Mouse (Mus musculus) splenic B cell, adult 2 months (primary cell): ENCODE measurements around the gene Phf8.
"Not testable (repeated sequence)": the region's sequence is repeated elsewhere in the genome, so short reads cannot be mapped to it uniquely, and the experiment has no call there.

Experiments
- DNase-seq: peaks from one replicate; pipeline ENCODE4 v3.0.0-alpha.2; 2011; ENCODE audit warnings: low read depth, low spot score
- H3K27me3 ChIP-seq: 2 replicates; pipeline ENCODE4 v1.6.1; 2012; ENCODE audit warnings: mild to moderate bottlenecking, low read length, moderate library complexity, mixed read lengths; ENCODE audit not compliant: control insufficient read depth, poor library complexity, insufficient read depth, severe bottlenecking
- H3K36me3 ChIP-seq: 2 replicates; pipeline ENCODE4 v1.6.1; 2012; ENCODE audit warnings: mild to moderate bottlenecking, low read length, moderate library complexity, mixed read lengths; ENCODE audit not compliant: control insufficient read depth, poor library complexity, insufficient read depth, severe bottlenecking

Phf8 gene

DNA sequence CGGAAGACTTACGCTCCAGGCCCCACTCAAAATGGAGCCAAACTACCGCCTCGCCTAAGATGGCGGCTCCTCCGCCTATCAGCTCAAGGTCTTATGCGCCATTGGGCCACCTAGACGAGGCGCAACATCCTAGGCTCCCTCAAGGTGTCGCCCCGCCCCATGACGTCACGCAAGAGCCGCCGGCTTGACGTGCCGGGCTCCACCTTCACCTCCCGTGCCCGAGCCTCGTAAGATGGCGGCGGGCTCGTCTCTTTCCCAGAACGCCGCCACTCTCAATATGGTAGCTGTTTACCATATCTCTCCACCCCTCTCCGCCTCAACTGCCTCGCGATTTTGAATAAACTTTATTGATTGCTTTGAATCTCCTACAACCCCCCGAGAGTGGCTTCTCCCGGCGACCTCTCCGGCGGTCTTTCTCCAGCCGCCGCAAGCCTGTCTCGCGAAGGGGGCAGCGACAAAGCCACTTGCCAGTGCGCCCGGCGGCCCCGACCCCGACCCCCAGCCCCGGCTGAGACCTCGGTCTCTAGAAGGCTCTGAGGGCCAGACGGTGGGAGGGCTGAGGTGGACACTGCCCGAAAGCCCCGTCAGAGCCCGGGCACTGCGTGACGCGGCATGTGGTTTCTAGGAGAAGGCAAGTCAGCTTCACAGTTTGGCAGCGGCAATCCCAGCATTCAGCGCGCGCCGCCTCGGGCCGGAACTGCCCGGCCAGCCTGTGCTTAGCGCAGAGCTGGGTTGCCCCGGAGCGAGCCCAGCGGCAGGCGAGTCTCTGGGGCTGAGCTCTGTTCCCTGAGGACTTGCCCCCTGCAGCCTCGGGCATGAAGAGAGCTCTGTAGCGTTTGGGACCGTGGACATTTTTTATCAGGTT lies at the start of gene Phf8:
Gene Phf8 (plus strand): TSS at position 215 of the 865 bp plus-strand sequence.
- Histone ChIP-seq H3K36me3 (no peaks in the 10 kb centered on the region), H3K27me3 (no peaks in the 10 kb centered on the region)

GRCm38 (mm10) chrX:151488128-151488527 lies 32.3 kb upstream of the Phf8 start:
- Histone ChIP-seq H3K36me3 (no peaks in the 10 kb centered on the region), H3K27me3 (no peaks in the 10 kb centered on the region)
- peak; percentile 19 for DNase-seq

More for the DNA sequence above, at the start of gene Phf8:
- DNase-seq: peak; percentile 97

DNA sequence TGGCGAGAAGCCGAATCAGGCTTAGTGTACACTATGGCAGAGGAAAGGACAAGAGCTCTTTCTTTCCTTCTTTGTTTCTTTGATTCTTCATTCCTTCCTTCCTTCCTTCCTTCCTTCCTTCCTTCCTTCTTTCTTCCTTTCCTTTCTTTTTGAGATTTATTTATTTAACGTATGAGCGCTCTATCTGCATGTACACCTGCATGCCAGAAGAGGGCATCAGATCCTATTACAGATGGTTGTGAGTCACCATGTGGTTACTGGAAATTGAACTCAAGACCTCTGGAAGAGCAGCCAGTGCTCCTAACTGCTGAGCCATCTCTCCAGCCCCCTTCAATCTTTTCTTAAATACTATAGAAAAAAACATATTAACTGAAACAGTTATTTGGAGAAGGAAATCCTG lies 27.2 kb upstream of the Phf8 start:
- not testable (repeated sequence) for H3K36me3 ChIP-seq, DNase-seq, H3K27me3 ChIP-seq

DNA sequence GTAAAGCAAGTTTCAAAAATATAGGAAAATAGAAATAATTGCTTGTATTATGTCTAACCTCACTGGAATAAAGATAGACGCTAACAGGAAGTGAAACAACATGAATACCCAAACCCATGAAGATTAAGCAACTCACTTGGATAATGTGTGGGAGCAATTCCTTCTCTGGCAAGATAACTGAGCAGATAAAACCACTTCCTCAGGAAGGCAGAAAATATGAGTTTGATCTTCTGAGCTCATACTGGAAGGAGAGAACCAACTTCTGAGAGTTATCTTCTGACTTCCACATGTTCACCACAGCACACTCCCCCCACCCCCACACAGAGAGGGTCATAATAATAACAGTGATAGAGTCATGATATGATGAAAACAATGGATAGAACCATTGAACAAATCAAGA lies 23.9 kb upstream of the Phf8 start:
- Histone ChIP-seq H3K27me3 (no peaks in the 10 kb centered on the region), H3K36me3 (no peaks in the 10 kb centered on the region)
- DNase-seq: no peak

GRCm38 (mm10) chrX:151508536-151508935 lies 11.9 kb upstream of the Phf8 start:
- H3K27me3 ChIP-seq: no peaks in the 10 kb centered on the region
- no peaks in the 10 kb centered on the region for H3K36me3 ChIP-seq
- DNase-seq: no peak

GRCm38 (mm10) chrX:151509906-151510305 lies 10.6 kb upstream of the Phf8 start:
- DNase-seq: no peak
- H3K27me3 ChIP-seq: no peaks in the 10 kb centered on the region
- no peaks in the 10 kb centered on the region for H3K36me3 ChIP-seq

DNA sequence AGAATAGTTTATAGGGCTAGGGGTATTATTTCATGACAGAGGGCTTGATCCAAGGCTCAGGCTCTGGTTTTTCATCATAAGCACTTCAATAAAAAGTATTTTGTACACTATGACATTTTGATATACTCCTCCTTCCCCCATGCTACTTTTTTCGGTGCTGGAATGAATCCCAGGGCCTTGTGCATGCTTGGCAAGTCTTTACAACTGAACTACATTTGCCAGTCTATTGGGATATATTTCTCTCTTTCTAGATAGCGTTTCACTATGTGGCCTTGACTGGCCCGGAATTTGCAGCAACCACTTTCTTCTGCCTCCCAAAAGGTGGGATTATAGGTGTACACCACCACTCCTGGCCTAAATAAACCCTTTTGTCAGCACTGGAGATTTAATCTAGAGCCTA lies 7.4 kb upstream of the Phf8 start:
- H3K36me3 ChIP-seq: no peaks in the 10 kb centered on the region
- no peak for DNase-seq
- no peaks in the 10 kb centered on the region for H3K27me3 ChIP-seq

DNA sequence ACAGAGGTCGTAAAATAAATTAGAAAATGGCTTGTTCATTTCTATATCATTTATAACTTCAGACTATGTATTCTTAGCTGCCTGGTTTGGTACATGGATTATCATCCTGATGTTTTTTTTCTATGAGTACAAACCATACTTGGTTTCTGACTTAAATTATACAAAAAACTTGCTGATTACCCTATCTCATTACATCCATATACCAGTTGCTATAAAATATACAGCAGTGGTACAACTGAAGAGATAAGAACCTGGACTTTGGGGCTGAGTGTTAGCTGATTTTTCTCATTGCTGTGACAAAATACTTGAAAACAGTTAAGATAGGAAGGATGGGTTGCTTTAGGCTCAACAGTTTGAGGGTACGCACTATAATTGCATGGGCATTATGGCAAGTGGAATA lies 6.8 kb upstream of the Phf8 start:
- DNase-seq: no peak
- no peaks in the 10 kb centered on the region for H3K27me3 ChIP-seq
- no peaks in the 10 kb centered on the region for H3K36me3 ChIP-seq

DNA sequence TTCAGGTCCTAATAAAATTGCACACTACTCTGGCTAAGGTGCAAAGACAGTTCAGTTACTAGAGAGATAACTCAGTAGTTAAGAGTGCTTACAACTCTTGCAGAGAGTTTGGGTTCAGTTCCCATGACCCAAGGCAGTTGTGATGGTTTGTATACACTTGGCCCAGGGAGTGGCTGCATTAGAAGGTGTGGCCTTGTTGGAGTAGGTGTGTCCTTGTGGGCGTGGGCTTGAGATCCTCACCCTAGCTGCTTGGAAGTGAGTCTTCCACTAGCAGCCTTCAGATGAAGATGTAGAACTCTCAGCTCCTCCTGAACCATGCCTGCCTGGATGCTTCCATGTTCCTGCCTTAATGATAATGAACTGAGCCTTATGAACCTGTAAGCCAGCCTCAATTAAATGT lies 2.3 kb upstream of the Phf8 start:
- DNase-seq: no peak
- Histone ChIP-seq H3K27me3 (no peaks in the 10 kb centered on the region), H3K36me3 (no peaks in the 10 kb centered on the region)

GRCm38 (mm10) chrX:151520127-151520457 lies 380 bp upstream of the Phf8 start:
- H3K27me3 ChIP-seq: no peaks in the 10 kb centered on the region
- no peak for DNase-seq
- no peaks in the 10 kb centered on the region for H3K36me3 ChIP-seq

DNA sequence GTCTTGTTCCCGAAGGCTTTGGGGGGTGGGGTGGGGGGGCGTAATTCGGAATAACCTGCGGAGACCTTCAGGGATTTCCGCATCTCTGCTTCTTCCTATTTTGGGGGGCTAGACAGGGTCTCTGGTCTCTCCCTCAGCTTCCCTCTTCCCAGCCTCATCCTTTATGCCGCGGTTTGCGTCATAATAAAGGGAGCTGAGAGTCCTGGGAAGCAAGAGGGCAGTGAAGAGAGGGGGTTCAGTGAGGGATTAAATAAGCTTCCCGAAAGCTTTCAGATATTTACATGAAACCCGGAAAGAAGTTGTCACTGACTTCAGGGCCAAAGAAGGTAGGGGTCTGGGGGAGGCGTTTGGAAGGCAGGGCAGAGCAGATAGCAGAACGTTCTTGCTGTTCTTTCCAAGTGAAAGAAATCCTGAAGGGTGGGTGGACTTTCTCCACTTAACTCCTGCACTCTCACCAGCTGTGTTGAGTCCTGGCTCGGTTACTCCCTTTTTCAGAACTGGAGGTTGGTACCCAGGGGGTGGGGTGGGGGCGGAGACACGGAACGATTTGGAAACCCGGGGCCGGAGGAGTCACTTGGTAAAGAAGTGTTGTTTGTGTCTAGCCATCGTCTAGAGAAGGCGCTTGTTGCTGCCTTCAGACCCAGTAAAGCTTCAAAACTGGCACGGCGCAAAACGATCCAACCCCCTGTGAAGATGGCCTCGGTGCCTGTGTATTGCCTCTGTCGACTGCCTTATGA lies 1.5 kb downstream of the Phf8 start:
- H3K27me3 ChIP-seq: no peaks in the 10 kb centered on the region
- H3K36me3 ChIP-seq: no peaks in the 10 kb centered on the region
- DNase-seq: no peak

DNA sequence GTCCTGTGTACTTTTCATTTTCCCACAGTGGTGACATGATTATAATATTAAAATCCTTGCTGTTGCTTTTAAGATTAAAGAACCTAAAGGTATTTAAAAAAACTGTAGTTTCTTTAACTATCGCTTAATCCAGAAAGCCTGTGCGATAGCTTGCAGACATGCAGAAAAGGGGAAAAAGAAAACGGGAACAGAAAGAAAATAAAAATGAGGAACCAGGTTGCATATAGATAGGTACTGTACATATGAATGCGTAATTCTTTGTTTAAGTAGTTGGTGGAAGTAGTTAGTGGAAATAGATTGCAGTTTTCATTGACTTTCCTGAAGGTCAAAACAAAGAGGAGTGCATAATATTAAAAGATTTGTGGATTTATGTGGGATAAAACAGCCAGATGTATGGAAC lies 32.9 kb downstream of the Phf8 start:
- DNase-seq: peak; percentile 39
- H3K36me3 ChIP-seq: no peaks in the 10 kb centered on the region
- H3K27me3 ChIP-seq: no peaks in the 10 kb centered on the region

GRCm38 (mm10) chrX:151575166-151575565 lies 54.7 kb downstream of the Phf8 start:
- Histone ChIP-seq H3K36me3 (peaks cover 2% of the 10 kb centered on the region; the same call in 1 of the 2 replicates), H3K27me3 (no peaks in the 10 kb centered on the region)
- peak; percentile 15 for DNase-seq

- Histone ChIP-seq H3K27me3 (no peaks in the 10 kb centered on the region), H3K36me3 (no peaks in the 10 kb centered on the region)
- DNase-seq: no peak
Observed at GRCm38 (mm10) chrX:151643386-151643785, 122.9 kb downstream of the Phf8 start.

- H3K36me3 ChIP-seq: no peaks in the 10 kb centered on the region
- no peak for DNase-seq
Observed at GRCm38 (mm10) chrX:151653744-151654143, 133.3 kb downstream of the Phf8 start.

More at GRCm38 (mm10) chrX:151653744-151654143, 133.3 kb downstream of the Phf8 start:
- H3K27me3 ChIP-seq: no peaks in the 10 kb centered on the region
